In genomic region chr13:23501511-23501910, GRCm38 (mm10) we compare ENCODE assay signal across 11 mouse cellular contexts. TPM values are rescaled to one million over a fixed set of nuclear protein-coding genes. Genes with fewer than 3 reads are reported as not detected.
DNase-seq lines count a peak whose midpoint lies in the region; ATAC-seq lines count a peak whose summit lies in the region.
"Had no signal": no experiment of that assay in that cellular context is flagged by ENCODE, and none has a peak within 500 bp of the region (broad histone marks: within the 10 kb centered on the region; RNA-seq: fewer than 3 reads in every experiment).

No protein-coding gene starts in this region.

- DNase-seq in heart, postnatal 4 days, result no peak
- no peak for DNase-seq in gastrocnemius, postnatal 4 days (ENCODE audit: low spot score in 2 of 2)
- DNase-seq in adrenal gland, postnatal 25 days, result no peak
- DNase-seq in lung, postnatal 4 days, result no peak

- no peak overlapping the region for H3K9ac ChIP-seq in heart, embryonic 15.5 days
- H3K9ac ChIP-seq in neural tube, embryonic 12.5 days, result no peak overlapping the region
- H3K9ac ChIP-seq in neural tube, embryonic 15.5 days (replicated peaks), result no peak overlapping the region
- H3K9ac ChIP-seq in intestine, embryonic 16.5 days (ENCODE audit: low read depth, low read length), result no peak overlapping the region

- 24% methylated on average over 5 of the region's 5 CpGs for WGBS in heart, embryonic 15.5 days
- 25% methylated on average over 5 of the region's 5 CpGs for WGBS in neural tube, embryonic 12.5 days
- 25% methylated on average over 5 of the region's 5 CpGs for WGBS in neural tube, embryonic 15.5 days
- WGBS in intestine, embryonic 16.5 days, result 27% methylated on average over 5 of the region's 5 CpGs

- no peaks in the 10 kb centered on the region for H3K36me3 ChIP-seq in heart, embryonic 15.5 days
- no peaks in the 10 kb centered on the region for H3K36me3 ChIP-seq in neural tube, embryonic 12.5 days
- H3K36me3 ChIP-seq in neural tube, embryonic 15.5 days, result no peaks in the 10 kb centered on the region
- no peaks in the 10 kb centered on the region for H3K36me3 ChIP-seq in intestine, embryonic 16.5 days (ENCODE audit: control insufficient read depth, insufficient read depth, low read length)

- peak overlapping the region; percentile 19; the same call in 1 of the 2 replicates for H3K4me3 ChIP-seq in heart, embryonic 15.5 days
- H3K4me3 ChIP-seq in neural tube, embryonic 12.5 days, result no peak overlapping the region
- H3K4me3 ChIP-seq in neural tube, embryonic 15.5 days (replicated peaks), result no peak overlapping the region
- peak overlapping the region; percentile 24 for H3K4me3 ChIP-seq in intestine, embryonic 16.5 days (ENCODE audit: low read length)

- peaks cover 26% of the 10 kb centered on the region for H3K4me1 ChIP-seq in heart, embryonic 15.5 days (replicated peaks)
- H3K4me1 ChIP-seq in neural tube, embryonic 12.5 days, result peaks cover 16% of the 10 kb centered on the region
- peaks cover 18% of the 10 kb centered on the region for H3K4me1 ChIP-seq in neural tube, embryonic 15.5 days
- H3K4me1 ChIP-seq in intestine, embryonic 16.5 days (ENCODE audit: control insufficient read depth, insufficient read depth, low read length), result peaks cover 17% of the 10 kb centered on the region; the same call in 1 of the 2 replicates

- peak overlapping the region; percentile 44 for H3K4me2 ChIP-seq in heart, embryonic 15.5 days
- peak overlapping the region; percentile 40 for H3K4me2 ChIP-seq in neural tube, embryonic 12.5 days (replicated peaks)
- H3K4me2 ChIP-seq in neural tube, embryonic 15.5 days, result no peak overlapping the region
- H3K4me2 ChIP-seq in intestine, embryonic 16.5 days (ENCODE audit: low read depth, low read length), result peak overlapping the region; percentile 34

- H3K9me3 ChIP-seq in heart, embryonic 15.5 days (replicated peaks), result no peaks in the 10 kb centered on the region
- H3K9me3 ChIP-seq in neural tube, embryonic 12.5 days, result no peaks in the 10 kb centered on the region
- no peaks in the 10 kb centered on the region for H3K9me3 ChIP-seq in neural tube, embryonic 15.5 days (replicated peaks)
- no peaks in the 10 kb centered on the region for H3K9me3 ChIP-seq in intestine, embryonic 16.5 days (ENCODE audit: control insufficient read depth, low read length)

- no peak overlapping the region for H3K27ac ChIP-seq in heart, embryonic 15.5 days
- H3K27ac ChIP-seq in neural tube, embryonic 12.5 days, result no peak overlapping the region
- no peak overlapping the region for H3K27ac ChIP-seq in neural tube, embryonic 15.5 days (replicated peaks)
- H3K27ac ChIP-seq in intestine, embryonic 16.5 days (ENCODE audit: low read length), result no peak overlapping the region

- no peak for ATAC-seq in heart, embryonic 15.5 days (replicated peaks; ENCODE audit: insufficient number of reproducible peaks, insufficient read depth, low FRiP score, low read depth)
- no peak for ATAC-seq in neural tube, embryonic 12.5 days (ENCODE audit: low FRiP score, low read depth)
- ATAC-seq in neural tube, embryonic 15.5 days (ENCODE audit: low FRiP score), result no peak
- ATAC-seq in intestine, embryonic 16.5 days, result no peak

- H3K27me3 ChIP-seq in heart, embryonic 15.5 days, result no peaks in the 10 kb centered on the region
- peaks cover 4% of the 10 kb centered on the region; the same call in 1 of the 2 replicates for H3K27me3 ChIP-seq in neural tube, embryonic 12.5 days (replicated peaks)
- peaks cover 14% of the 10 kb centered on the region for H3K27me3 ChIP-seq in neural tube, embryonic 15.5 days (replicated peaks)
- H3K27me3 ChIP-seq in intestine, embryonic 16.5 days (replicated peaks; ENCODE audit: control insufficient read depth, insufficient read depth, low read length), result no peaks in the 10 kb centered on the region

RNA-seq across cellular contexts. Expression of gene Btn2a2, which starts 12.9 kb away (rescaled TPM):
- 0.31 and 0.41 TPM in 2 replicates for polyA plus RNA-seq in heart, embryonic 15.5 days (2015; fragmentation: Nextera tagmentation; extraction: Ambion mirVana)
- total RNA-seq in heart, postnatal 4 days (2021), result not detected
- polyA plus RNA-seq in neural tube, embryonic 12.5 days (2016; fragmentation: Nextera tagmentation; extraction: Ambion mirVana), result 0.23 and 0.31 TPM in 2 replicates
- polyA plus RNA-seq in neural tube, embryonic 15.5 days (2015; fragmentation: Nextera tagmentation; extraction: Ambion mirVana), result 0.14 and 0.22 TPM in 2 replicates
- polyA plus RNA-seq in intestine, embryonic 16.5 days (2015; fragmentation: Nextera tagmentation; extraction: Ambion mirVana), result 0.12 TPM in 2 replicates
- total RNA-seq in gastrocnemius, postnatal 4 days (2021), result under 1 TPM in 1 of 2 experiments, not detected in 1; 0.23 TPM
- total RNA-seq in adrenal gland, postnatal 25 days (2021), result not detected in 2 replicates
- total RNA-seq: adrenal gland, postnatal 10 days had no signal

RNA-seq across cellular contexts. Expression of gene Hist1h4h, which starts 29.3 kb away (rescaled TPM):
- polyA plus RNA-seq in heart, embryonic 15.5 days (2015; fragmentation: Nextera tagmentation; extraction: Ambion mirVana), result 5.4 and 5.7 TPM in 2 replicates
- total RNA-seq in heart, postnatal 4 days (2021), result 1,000 to 10,000 TPM; 1,227 to 1,327 TPM
- 4.6 and 6.6 TPM in 2 replicates for polyA plus RNA-seq in neural tube, embryonic 12.5 days (2016; fragmentation: Nextera tagmentation; extraction: Ambion mirVana)
- 1.5 and 4.5 TPM in 2 replicates for polyA plus RNA-seq in neural tube, embryonic 15.5 days (2015; fragmentation: Nextera tagmentation; extraction: Ambion mirVana)
- polyA plus RNA-seq in intestine, embryonic 16.5 days (2015; fragmentation: Nextera tagmentation; extraction: Ambion mirVana), result 3.5 and 3.7 TPM in 2 replicates
- total RNA-seq in gastrocnemius, postnatal 4 days (2021), result 100 to 1,000 TPM; 761 to 939 TPM
- 474 and 516 TPM in 2 replicates for total RNA-seq in adrenal gland, postnatal 25 days (2021)

RNA-seq across cellular contexts. Expression of gene Hist1h2af, which starts 32.2 kb away (rescaled TPM):
- polyA plus RNA-seq in heart, embryonic 15.5 days (2015; fragmentation: Nextera tagmentation; extraction: Ambion mirVana), result 2.2 and 2.6 TPM in 2 replicates
- total RNA-seq in heart, postnatal 4 days (2021), result 100 to 1,000 TPM; 480 to 499 TPM
- polyA plus RNA-seq in neural tube, embryonic 12.5 days (2016; fragmentation: Nextera tagmentation; extraction: Ambion mirVana), result 2.7 and 5.6 TPM in 2 replicates
- polyA plus RNA-seq in neural tube, embryonic 15.5 days (2015; fragmentation: Nextera tagmentation; extraction: Ambion mirVana), result 0.77 TPM in 1 of 2 replicates, not detected in the other
- 2.5 and 3.6 TPM in 2 replicates for polyA plus RNA-seq in intestine, embryonic 16.5 days (2015; fragmentation: Nextera tagmentation; extraction: Ambion mirVana)
- 100 to 1,000 TPM; 329 to 395 TPM for total RNA-seq in gastrocnemius, postnatal 4 days (2021)
- 63.3 and 106 TPM in 2 replicates for total RNA-seq in adrenal gland, postnatal 25 days (2021)

RNA-seq across cellular contexts. Expression of gene Hist1h3g, which starts 33.7 kb away (rescaled TPM):
- 1.6 and 3.1 TPM in 2 replicates for polyA plus RNA-seq in heart, embryonic 15.5 days (2015; fragmentation: Nextera tagmentation; extraction: Ambion mirVana)
- total RNA-seq in heart, postnatal 4 days (2021), result 100 to 1,000 TPM; 165 to 172 TPM
- polyA plus RNA-seq in neural tube, embryonic 12.5 days (2016; fragmentation: Nextera tagmentation; extraction: Ambion mirVana), result 3.0 and 5.4 TPM in 2 replicates
- polyA plus RNA-seq in neural tube, embryonic 15.5 days (2015; fragmentation: Nextera tagmentation; extraction: Ambion mirVana), result 0.51 and 0.64 TPM in 2 replicates
- 2.6 and 3.7 TPM in 2 replicates for polyA plus RNA-seq in intestine, embryonic 16.5 days (2015; fragmentation: Nextera tagmentation; extraction: Ambion mirVana)
- 100 to 1,000 TPM; 100 to 143 TPM for total RNA-seq in gastrocnemius, postnatal 4 days (2021)
- total RNA-seq in adrenal gland, postnatal 25 days (2021), result 24.0 and 39.4 TPM in 2 replicates
- polyA plus RNA-seq: cerebellum, adult 2 months had no signal

RNA-seq across cellular contexts. Expression of gene Btn1a1, which starts 35.8 kb away (rescaled TPM):
- polyA plus RNA-seq in heart, embryonic 15.5 days (2015; fragmentation: Nextera tagmentation; extraction: Ambion mirVana), result 0.85 and 1.4 TPM in 2 replicates
- under 1 TPM; 0.11 to 0.24 TPM for total RNA-seq in heart, postnatal 4 days (2021)
- not detected in 2 replicates for polyA plus RNA-seq in neural tube, embryonic 12.5 days (2016; fragmentation: Nextera tagmentation; extraction: Ambion mirVana)
- 0.15 TPM in 1 of 2 replicates, not detected in the other for polyA plus RNA-seq in neural tube, embryonic 15.5 days (2015; fragmentation: Nextera tagmentation; extraction: Ambion mirVana)
- polyA plus RNA-seq in intestine, embryonic 16.5 days (2015; fragmentation: Nextera tagmentation; extraction: Ambion mirVana), result 0.07 and 0.11 TPM in 2 replicates
- total RNA-seq in gastrocnemius, postnatal 4 days (2021), result not detected
- total RNA-seq in adrenal gland, postnatal 25 days (2021), result not detected in 2 replicates
- total RNA-seq: left cerebral cortex, adult 18-20 months had no signal

Comparison
In these comparisons a context has a peak if more than half of its experiments do, and no peak if none do; other contexts are left out.
1. H3K4me3 ChIP-seq: peak in heart, embryonic 15.5 days (single experiment) and intestine, embryonic 16.5 days (single experiment); none in neural tube, embryonic 12.5 days (single experiment) and neural tube, embryonic 15.5 days (single experiment).